Mouse (Mus musculus): Measurements from ENCODE around the gene Sec14l1. TPM values are rescaled to one million over a fixed set of nuclear protein-coding genes. Genes with fewer than 3 reads are reported as not detected.

Sec14l1 gene
- total RNA-seq, 4 experiments from 2014 or later: 221 to 238 (median 233) TPM

GRCm38 (mm10) chr11:117152541-117152940, 37.6 kb downstream of the Sec14l1 start:
- no peak for DNase-seq (ENCODE audit: low spot score in 2 of 2)

- no peak for DNase-seq (ENCODE audit: low spot score in 2 of 2)
These were observed 38.6 kb downstream of the Sec14l1 start for GRCm38 (mm10) chr11:117153553-117153952.

GRCm38 (mm10) chr11:117154088-117154815, 39.3 kb downstream of the Sec14l1 start:
- DNase-seq (ENCODE audit: low spot score in 2 of 2): no peak

GRCm38 (mm10) chr11:117156725-117157124, 41.8 kb downstream of the Sec14l1 start:
- no peak for DNase-seq (ENCODE audit: low spot score in 2 of 2)

- DNase-seq (ENCODE audit: low spot score in 2 of 2): no peak
These were observed 43.4 kb downstream of the Sec14l1 start for GRCm38 (mm10) chr11:117158343-117158742.

GRCm38 (mm10) chr11:117159257-117159945, 44.4 kb downstream of the Sec14l1 start:
- peak in 1 of 2 experiments; percentile 62 for DNase-seq (ENCODE audit: low spot score in 2 of 2)

GRCm38 (mm10) chr11:117159946-117160307, 45.0 kb downstream of the Sec14l1 start:
- no peak for DNase-seq (ENCODE audit: low spot score in 2 of 2)

- no peak for DNase-seq (ENCODE audit: low spot score in 2 of 2)
These were observed 45.8 kb downstream of the Sec14l1 start for GRCm38 (mm10) chr11:117160791-117161190.

- no peak for DNase-seq (ENCODE audit: low spot score in 2 of 2)
These were observed 46.6 kb downstream of the Sec14l1 start for GRCm38 (mm10) chr11:117161574-117161973.

- no peak for DNase-seq (ENCODE audit: low spot score in 2 of 2)
These were observed 48.1 kb downstream of the Sec14l1 start for GRCm38 (mm10) chr11:117163098-117163497.

- no peak for DNase-seq (ENCODE audit: low spot score in 2 of 2)
These were observed 48.8 kb downstream of the Sec14l1 start for GRCm38 (mm10) chr11:117163771-117164170.

- DNase-seq (ENCODE audit: low spot score in 2 of 2): no peak
These were observed 53.5 kb downstream of the Sec14l1 start for GRCm38 (mm10) chr11:117168278-117169087.

- DNase-seq (ENCODE audit: low spot score in 2 of 2): no peak
These were observed 54.2 kb downstream of the Sec14l1 start for GRCm38 (mm10) chr11:117169088-117169635.

- no peak for DNase-seq (ENCODE audit: low spot score in 2 of 2)
These were observed 55.0 kb downstream of the Sec14l1 start for GRCm38 (mm10) chr11:117169801-117170565.

- DNase-seq (ENCODE audit: low spot score in 2 of 2): no peak
These were observed 59.3 kb downstream of the Sec14l1 start for GRCm38 (mm10) chr11:117174098-117174892.

GRCm38 (mm10) chr11:117174924-117175323, 60.0 kb downstream of the Sec14l1 start:
- no peak for DNase-seq (ENCODE audit: low spot score in 2 of 2)

- no peak for DNase-seq (ENCODE audit: low spot score in 2 of 2)
These were observed 60.5 kb downstream of the Sec14l1 start for GRCm38 (mm10) chr11:117175472-117175871.

- no peak for DNase-seq (ENCODE audit: low spot score in 2 of 2)
These were observed 61.3 kb downstream of the Sec14l1 start for GRCm38 (mm10) chr11:117176304-117176703.

GRCm38 (mm10) chr11:117176900-117177299, 61.9 kb downstream of the Sec14l1 start:
- no peak for DNase-seq (ENCODE audit: low spot score in 2 of 2)
